Mouse (Mus musculus) midbrain, embryonic 11.5 days (tissue): Measurements from ENCODE around the gene Rnf8. TPM values are rescaled to one million over a fixed set of nuclear protein-coding genes. Genes with fewer than 3 reads are reported as not detected.

Experiments
- ATAC-seq: fragments of 200-750 bp; cut with Nextera tagmentation; 2 replicates; pipeline ENCODE4 v1.8.0; 2017; ENCODE audit warnings: moderate TSS enrichment, moderate library complexity; ENCODE audit not compliant: low FRiP score
- DNase-seq: peaks from one replicate; pipeline ENCODE4 v3.0.0; 2015; ENCODE audit warnings: low spot score; ENCODE audit errors: missing footprints
- H3K27ac ChIP-seq: fragments of 300-500 bp; sonication (generic); 2 replicates; pipeline ENCODE4 v1.5.1; 2014; ENCODE audit warnings: low read depth, low read length
- H3K27me3 ChIP-seq: fragments of 300-500 bp; sonication (generic); 2 replicates; pipeline ENCODE4 v1.6.1; 2014; ENCODE audit warnings: mild to moderate bottlenecking, low read length, moderate library complexity, mixed read lengths; ENCODE audit not compliant: control insufficient read depth, insufficient read depth
- H3K36me3 ChIP-seq: fragments of 300-500 bp; sonication (generic); 2 replicates; pipeline ENCODE4 v1.6.1; 2014; ENCODE audit warnings: mild to moderate bottlenecking, low read length, moderate library complexity, mixed read lengths; ENCODE audit not compliant: control insufficient read depth, insufficient read depth
- H3K4me1 ChIP-seq: fragments of 300-500 bp; sonication (generic); 2 replicates; pipeline ENCODE4 v1.6.1; 2014; ENCODE audit warnings: low read length; ENCODE audit not compliant: control insufficient read depth, insufficient read depth
- H3K4me2 ChIP-seq: fragments of 300-500 bp; sonication (generic); 2 replicates; pipeline ENCODE4 v1.6.1; 2014; ENCODE audit warnings: mild to moderate bottlenecking, moderate library complexity
- H3K4me3 ChIP-seq: fragments of 300-500 bp; sonication (generic); 2 replicates; pipeline ENCODE4 v1.5.1; 2014; ENCODE audit warnings: low read depth, low read length
- H3K9ac ChIP-seq: fragments of 300-500 bp; sonication (generic); 2 replicates; pipeline ENCODE4 v1.6.1; 2014; ENCODE audit warnings: low read length
- H3K9me3 ChIP-seq: fragments of 300-500 bp; sonication (generic); 2 replicates; pipeline ENCODE4 v1.6.1; 2016; ENCODE audit warnings: low read length; ENCODE audit not compliant: control insufficient read depth
- WGBS: fragments of 180-500 bp; shearing (Covaris S2); extraction: QIAGEN DNeasy Blood & Tissue Kit; methylation state at CpG from one replicate; pipeline ENCODE4 v1.1.7; 2014; 5-methylcytosine and 5-hydroxymethylcytosine counted together
- microRNA-seq: library from miRNA; unstranded; fragments of <30 nt; microRNA quantifications from one replicate; pipeline ENCODE4, GENCODE M21; 2017
- polyA plus RNA-seq: library from polyadenylated mRNA; unstranded; fragments of >200 nt; fragmentation: Nextera tagmentation; extraction: Ambion mirVana; gene quantifications from 2 replicates; pipeline ENCODE4 v1.2.1, GENCODE M21; 2014

Gene Rnf8
- polyA plus RNA-seq, 1 experiment from 2014 or later, result 106 TPM

DNA sequence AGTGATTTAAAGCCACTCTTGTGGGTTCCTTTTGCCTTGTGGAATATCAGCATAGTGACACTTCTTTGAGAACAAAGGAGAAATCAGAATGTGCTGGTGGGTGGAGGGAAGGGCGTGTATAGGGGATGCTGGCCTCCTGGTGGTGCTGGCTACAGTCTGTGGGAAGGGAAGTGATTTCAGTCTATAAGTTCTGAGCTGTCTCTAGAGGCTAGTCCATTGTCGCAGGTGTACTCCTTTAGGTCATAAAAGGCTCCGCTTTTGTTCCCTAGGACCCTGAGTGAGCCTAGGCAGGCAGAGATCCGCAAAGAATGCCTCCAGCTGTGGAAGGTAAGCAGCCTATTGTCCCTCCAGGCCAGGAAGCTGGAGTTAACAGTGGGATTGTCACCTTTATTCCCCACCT lies 79.9 kb downstream of the Rnf8 start:
- no peak overlapping the region for H3K4me3 ChIP-seq
- DNase-seq (no peak), ATAC-seq (no peak)
- H3K4me1 ChIP-seq, result no peaks in the 10 kb centered on the region
- WGBS, result 82% methylated on average over 4 of the region's 4 CpGs
- H3K36me3 ChIP-seq, result peaks cover 35% of the 10 kb centered on the region
- no peak overlapping the region for H3K27ac ChIP-seq
- H3K27me3 ChIP-seq, result no peaks in the 10 kb centered on the region
- no peaks in the 10 kb centered on the region for H3K9me3 ChIP-seq
- no peak overlapping the region for H3K4me2 ChIP-seq
- no peak overlapping the region for H3K9ac ChIP-seq

Small RNA genes within 50 kb of the gene (microRNA-seq; reads per million reads assigned to microRNA genes)
- not detected for gene Mir7667

Other genes starting within 250 kb of the Rnf8 start
- gene Pim1, start 124.0 kb upstream of the Rnf8 start, polyA plus RNA-seq, result 16.0 and 19.7 TPM in 2 replicates
- gene Gm17657, start 65.2 kb upstream of the Rnf8 start, polyA plus RNA-seq, result not detected in 2 replicates
- 16.8 and 18.8 TPM in 2 replicates for gene Tbc1d22b, start 65.0 kb upstream of the Rnf8 start, polyA plus RNA-seq
- gene Tmem217, start 62.4 kb upstream of the Rnf8 start, polyA plus RNA-seq, result 0.14 and 0.51 TPM in 2 replicates
- gene Gm28043, start 86 bp downstream of the Rnf8 start, polyA plus RNA-seq, result 2.2 and 2.7 TPM in 2 replicates
- gene Cmtr1, start 45.8 kb downstream of the Rnf8 start, polyA plus RNA-seq, result 144 and 150 TPM in 2 replicates
- gene Ccdc167, start 102.3 kb downstream of the Rnf8 start, polyA plus RNA-seq, result 13.5 and 17.0 TPM in 2 replicates